Mouse (Mus musculus): ENCODE measurements around the gene Mapkapk5.

- no peak for TF ChIP-seq ZNF384 (IDR thresholded peaks at IDR 0.05; ENCODE audit: low read depth, low read length)
- TF ChIP-seq ZC3H11A (IDR thresholded peaks at IDR 0.05; ENCODE audit: borderline replicate concordance, low read depth, low read length), result no peak
- no peak for TF ChIP-seq HCFC1 (IDR thresholded peaks at IDR 0.05; ENCODE audit: borderline replicate concordance, insufficient read depth, low read length)
- no peak for TF ChIP-seq MAFK (IDR thresholded peaks at IDR 0.05; ENCODE audit: insufficient read depth, low read depth, low read length)
- TF ChIP-seq CHD2 (IDR thresholded peaks at IDR 0.05; ENCODE audit: low read depth, low read length), result no peak
Observed at GRCm38 (mm10) chr5:121575867-121576266, 30.2 kb upstream of the Mapkapk5 start.

All from ES-E14 (cell line).